Mouse (Mus musculus): ENCODE results near the gene Arl6ip6. TPM values are rescaled to one million over a fixed set of nuclear protein-coding genes. Genes with fewer than 3 reads are reported as not detected.

Arl6ip6 gene
- polyA plus RNA-seq, 1 experiment from 2014 or later: 76.1 TPM

Other genes starting within 250 kb of the Arl6ip6 start
- 190 and 194 TPM in 2 replicates for gene Prpf40a, start 442 bp upstream of the Arl6ip6 start, polyA plus RNA-seq (2014; fragmentation: Nextera tagmentation; extraction: Ambion mirVana)

Measured in midbrain, embryonic 11.5 days (tissue).